Mouse (Mus musculus) limb, embryonic 11.5 days (tissue): ENCODE measurements around the gene Atp6v1g1. TPM values are rescaled to one million over a fixed set of nuclear protein-coding genes. Genes with fewer than 3 reads are reported as not detected.

ENCODE experiments used
- ATAC-seq: fragments of 200-750 bp; cut with Nextera tagmentation; 2 replicates; pipeline ENCODE4 v1.8.0; 2017; ENCODE audit warnings: low read depth; ENCODE audit not compliant: insufficient number of reproducible peaks, low FRiP score, low TSS enrichment
- DNase-seq: peaks from one replicate; pipeline ENCODE4 v3.0.0-alpha.2; 2015; ENCODE audit warnings: low spot score
- H3K27ac ChIP-seq: fragments of 300-500 bp; sonication (generic); replicated peaks from 2 replicates; pipeline ENCODE4 v1.5.1; 2014; ENCODE audit warnings: low read depth, mild to moderate bottlenecking, low read length
- H3K27me3 ChIP-seq: fragments of 300-500 bp; sonication (generic); 2 replicates; pipeline ENCODE4 v1.6.1; 2014; ENCODE audit warnings: mild to moderate bottlenecking, low read length, mixed read lengths; ENCODE audit not compliant: control insufficient read depth, insufficient read depth
- H3K36me3 ChIP-seq: fragments of 300-500 bp; sonication (generic); 2 replicates; pipeline ENCODE4 v1.6.1; 2014; ENCODE audit warnings: mild to moderate bottlenecking, low read length, moderate library complexity, mixed read lengths; ENCODE audit not compliant: control insufficient read depth, insufficient read depth
- H3K4me1 ChIP-seq: fragments of 300-500 bp; sonication (generic); 2 replicates; pipeline ENCODE4 v1.6.1; 2014; ENCODE audit warnings: low read length, mixed read lengths; ENCODE audit not compliant: control insufficient read depth, insufficient read depth
- H3K4me2 ChIP-seq: fragments of 300-500 bp; sonication (generic); 2 replicates; pipeline ENCODE4 v1.6.1; 2014; ENCODE audit warnings: low read depth, mild to moderate bottlenecking, moderate library complexity; ENCODE audit not compliant: severe bottlenecking
- H3K4me3 ChIP-seq: fragments of 300-500 bp; sonication (generic); 2 replicates; pipeline ENCODE4 v1.5.1; 2014; ENCODE audit warnings: low read depth, low read length
- H3K9ac ChIP-seq: fragments of 300-500 bp; sonication (generic); 2 replicates; pipeline ENCODE4 v1.6.1; 2014; ENCODE audit warnings: mild to moderate bottlenecking, low read length
- H3K9me3 ChIP-seq: fragments of 300-500 bp; sonication (generic); 2 replicates; pipeline ENCODE4 v1.6.1; 2016; ENCODE audit warnings: low read length; ENCODE audit not compliant: control insufficient read depth
- WGBS: fragments of 180-500 bp; shearing (Covaris S2); extraction: QIAGEN DNeasy Blood & Tissue Kit; methylation state at CpG from one replicate; pipeline ENCODE4 v1.1.7; 2014; 5-methylcytosine and 5-hydroxymethylcytosine counted together
- polyA plus RNA-seq: library from polyadenylated mRNA; unstranded; fragments of >200 nt; fragmentation: Nextera tagmentation; extraction: Ambion mirVana; gene quantifications from 2 replicates; pipeline ENCODE4 v1.2.1, GENCODE M21; 2014

The Atp6v1g1 gene
- polyA plus RNA-seq, 1 experiment from 2014 or later: 294 TPM

DNA sequence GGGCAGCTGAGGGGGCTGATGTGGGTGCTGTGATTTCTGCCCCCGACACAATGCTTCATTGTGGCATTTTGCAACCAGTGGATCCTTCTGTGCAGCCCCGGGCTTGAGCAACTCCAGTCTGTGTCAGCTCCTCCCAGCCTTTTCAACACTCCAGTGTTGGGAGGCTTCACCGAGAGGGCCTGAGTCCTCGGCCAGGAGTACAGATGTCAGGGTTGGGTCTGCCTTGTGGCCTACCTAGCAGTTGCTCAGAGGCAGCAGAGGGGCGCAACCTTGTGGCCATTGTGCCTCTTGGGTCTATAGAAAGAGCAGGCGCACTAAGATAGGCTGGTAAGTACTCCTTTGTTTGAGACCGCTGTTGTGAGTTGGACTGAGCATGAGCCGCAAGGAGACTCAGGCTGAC lies 15.5 kb downstream of the Atp6v1g1 start:
- H3K27ac ChIP-seq: no peak overlapping the region
- H3K36me3 ChIP-seq: no peaks in the 10 kb centered on the region; the same call in 1 of the 2 replicates
- no peak overlapping the region for H3K9ac ChIP-seq
- no peak for ATAC-seq
- H3K9me3 ChIP-seq: no peaks in the 10 kb centered on the region
- WGBS: 80% methylated on average over 8 of the region's 8 CpGs
- H3K4me3 ChIP-seq: no peak overlapping the region
- no peak overlapping the region; the same call in 1 of the 2 replicates for H3K4me2 ChIP-seq
- H3K27me3 ChIP-seq: no peaks in the 10 kb centered on the region
- peaks cover 20% of the 10 kb centered on the region for H3K4me1 ChIP-seq
- no peak for DNase-seq

DNA sequence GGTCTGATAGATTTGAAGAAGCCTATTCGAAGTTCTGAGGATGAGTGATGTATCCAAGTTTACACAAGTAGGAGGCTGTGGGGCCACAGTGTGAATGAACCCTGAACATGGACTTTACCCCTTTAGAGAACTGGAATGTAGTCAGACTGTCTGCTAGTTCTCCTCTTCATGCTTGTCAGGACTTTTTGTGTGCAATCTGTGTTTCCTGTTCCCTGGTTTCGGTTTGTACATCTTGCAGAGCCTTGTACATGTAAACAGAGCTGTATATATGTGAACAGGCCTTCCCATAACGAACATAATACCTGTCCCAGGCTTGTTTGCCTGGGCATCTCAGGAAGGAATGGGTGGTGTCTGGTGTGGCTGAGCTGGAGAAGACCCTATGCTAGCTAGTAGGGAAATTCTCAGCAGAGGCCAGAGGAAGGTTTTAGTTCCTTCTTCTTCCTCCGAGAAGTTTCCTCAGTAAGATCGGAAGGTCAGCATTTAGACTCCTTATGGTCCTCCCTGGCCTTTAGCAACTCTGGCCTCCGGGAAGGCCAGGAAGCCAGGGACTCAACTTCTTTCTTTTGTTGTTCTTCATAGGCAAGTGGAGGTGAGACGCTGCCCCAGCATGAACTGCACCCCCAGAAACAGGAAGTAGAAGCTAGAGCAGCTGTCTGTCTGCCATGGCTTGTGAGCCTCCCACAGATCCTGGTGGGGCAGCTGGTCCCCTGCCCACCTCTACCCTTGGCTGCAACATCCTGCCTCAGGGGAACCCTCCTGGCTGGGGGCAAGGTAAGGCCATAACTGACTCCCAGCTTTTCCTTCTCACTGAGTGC lies 17.5 kb downstream of the Atp6v1g1 start:
- no peaks in the 10 kb centered on the region for H3K27me3 ChIP-seq
- no peaks in the 10 kb centered on the region; the same call in 1 of the 2 replicates for H3K36me3 ChIP-seq
- no peak for ATAC-seq
- no peak overlapping the region for H3K4me3 ChIP-seq
- DNase-seq: no peak
- no peak overlapping the region for H3K9ac ChIP-seq
- H3K27ac ChIP-seq: no peak overlapping the region
- 81% methylated on average over 7 of the region's 7 CpGs for WGBS
- H3K9me3 ChIP-seq: no peaks in the 10 kb centered on the region
- peaks cover 20% of the 10 kb centered on the region for H3K4me1 ChIP-seq
- no peak overlapping the region for H3K4me2 ChIP-seq

DNA sequence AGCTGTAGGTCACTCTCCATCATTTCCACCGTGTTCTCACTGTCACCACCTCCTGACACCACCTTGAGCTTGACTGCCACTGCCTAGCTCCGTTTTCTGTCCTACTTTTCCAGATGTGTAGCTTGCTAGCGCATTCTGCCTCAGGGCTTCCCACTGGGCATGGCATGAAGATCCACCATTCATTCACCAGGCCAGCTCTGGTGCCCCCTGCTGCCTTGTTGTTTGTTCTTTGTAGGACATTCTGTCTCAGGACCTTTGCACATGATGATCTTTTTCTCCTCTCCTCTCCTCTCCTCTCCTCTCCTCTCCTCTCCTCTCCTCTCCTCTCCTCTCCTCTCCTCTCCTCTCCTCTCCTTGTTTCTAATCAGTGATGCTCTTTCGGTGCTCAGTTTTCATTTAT lies 18.2 kb downstream of the Atp6v1g1 start:
- Histone ChIP-seq H3K27ac (no peak overlapping the region), H3K27me3 (no peaks in the 10 kb centered on the region)
- ATAC-seq: no peak

DNA sequence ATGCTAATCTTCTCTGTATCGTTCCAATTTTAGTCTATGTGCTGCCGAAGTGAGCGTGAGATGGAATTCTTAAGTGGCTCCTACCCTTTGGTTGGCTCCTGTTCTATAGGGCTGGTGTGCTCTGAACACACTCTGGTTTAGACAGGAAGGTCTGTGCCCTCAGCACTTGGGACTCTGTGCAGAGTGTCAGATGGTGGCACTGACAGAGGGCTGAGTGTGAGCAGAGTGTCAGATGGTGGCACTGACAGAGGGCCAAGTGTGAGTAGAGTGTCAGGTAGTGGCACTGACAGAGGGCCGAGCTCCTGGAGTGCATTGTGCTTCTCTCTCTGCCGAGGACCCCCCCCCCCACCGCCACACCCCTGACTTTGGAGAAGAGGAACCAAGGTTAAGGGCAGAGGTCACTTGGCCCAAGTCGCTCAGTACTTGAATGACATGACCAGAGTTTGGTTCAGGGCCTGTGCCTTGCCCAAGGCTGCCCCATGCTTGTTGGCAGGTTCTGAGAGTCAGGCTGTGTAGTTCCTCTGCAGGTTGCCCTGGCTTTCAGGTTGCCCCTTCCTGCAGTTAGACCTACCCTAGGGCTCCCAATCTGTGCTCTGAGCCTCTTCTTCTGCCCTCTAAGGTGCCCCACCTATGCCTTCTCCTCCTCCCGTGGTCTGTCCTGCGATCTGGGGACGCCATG lies 23.3 kb downstream of the Atp6v1g1 start:
- Histone ChIP-seq H3K9me3 (no peaks in the 10 kb centered on the region), H3K27me3 (no peaks in the 10 kb centered on the region), H3K36me3 (no peaks in the 10 kb centered on the region; the same call in 1 of the 2 replicates), H3K27ac (no peak overlapping the region), H3K4me1 (peaks cover 2% of the 10 kb centered on the region; the same call in 1 of the 2 replicates), H3K9ac (no peak overlapping the region), H3K4me3 (no peak overlapping the region), H3K4me2 (no peak overlapping the region)
- no peak for DNase-seq
- 94% methylated on average over 10 of the region's 10 CpGs for WGBS
- 0 out of 2 replicates have a peak, but pooled peaks have one; percentile 8 for ATAC-seq

More for the DNA sequence above, 18.2 kb downstream of the Atp6v1g1 start:
- H3K9me3 ChIP-seq: no peaks in the 10 kb centered on the region
- H3K4me2 ChIP-seq: no peak overlapping the region
- H3K4me3 ChIP-seq: no peak overlapping the region
- no peaks in the 10 kb centered on the region; the same call in 1 of the 2 replicates for H3K36me3 ChIP-seq
- WGBS: 89% methylated on average over 4 of the region's 4 CpGs
- no peak for DNase-seq
- peaks cover 15% of the 10 kb centered on the region for H3K4me1 ChIP-seq
- H3K9ac ChIP-seq: no peak overlapping the region

DNA sequence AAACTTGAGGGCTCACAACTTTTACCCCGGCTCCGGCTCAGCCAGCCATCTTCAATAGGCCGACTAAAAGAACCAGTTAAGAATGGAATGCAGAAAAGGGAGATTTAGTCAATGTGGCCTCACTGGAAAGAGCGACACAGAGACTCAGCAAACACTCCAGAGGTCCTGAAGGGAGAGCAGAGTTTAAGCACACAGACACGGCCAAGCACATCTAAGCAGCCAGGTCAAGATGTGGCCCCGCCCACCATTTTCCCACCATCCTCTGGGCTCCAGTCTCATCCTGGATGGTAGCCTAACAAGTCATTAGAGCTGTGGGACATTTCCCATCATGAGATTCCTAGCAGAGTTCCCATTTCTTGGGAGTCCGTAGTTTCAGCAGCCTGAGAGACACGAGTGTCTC lies 24.8 kb downstream of the Atp6v1g1 start:
- WGBS: 84% methylated on average over 8 of the region's 8 CpGs
- no peak for DNase-seq

DNA sequence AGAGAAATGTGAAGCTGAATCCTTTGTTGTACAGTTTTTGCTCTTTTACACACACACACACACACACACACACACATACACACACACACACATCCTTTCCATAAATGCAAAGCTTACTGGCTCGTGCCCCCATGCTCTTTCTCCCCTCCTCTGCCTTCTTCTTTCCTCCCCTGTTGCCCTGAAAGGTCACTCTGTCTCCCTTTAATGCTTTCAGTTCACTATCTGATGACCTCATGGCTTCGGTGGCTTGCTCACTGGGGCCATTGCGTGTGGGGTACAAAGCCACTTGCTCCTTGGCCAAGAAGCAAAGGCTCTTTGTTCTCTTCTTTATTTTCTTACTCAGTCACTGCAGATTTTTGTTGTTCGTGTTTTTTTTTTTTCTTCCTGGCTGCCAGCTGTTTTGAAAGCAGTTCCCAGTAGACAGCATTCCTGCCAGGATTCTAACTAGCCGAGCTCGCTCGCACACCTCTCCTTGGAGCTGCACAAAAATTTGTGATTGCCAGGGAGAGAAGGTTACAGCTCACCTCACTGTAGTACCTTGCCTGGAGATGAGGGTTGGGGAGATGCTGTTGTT lies 25.7 kb downstream of the Atp6v1g1 start:
- Histone ChIP-seq H3K4me3 (no peak overlapping the region), H3K9me3 (no peaks in the 10 kb centered on the region), H3K27me3 (no peaks in the 10 kb centered on the region), H3K27ac (peak overlapping the region; percentile 9; the same call in 1 of the 2 replicates), H3K36me3 (no peaks in the 10 kb centered on the region; the same call in 1 of the 2 replicates), H3K4me2 (no peak overlapping the region), H3K4me1 (peaks cover 2% of the 10 kb centered on the region; the same call in 1 of the 2 replicates), H3K9ac (no peak overlapping the region)
- no peak for DNase-seq
- no peak for ATAC-seq
- WGBS: 44% methylated on average over 7 of the region's 7 CpGs

More for the DNA sequence above, 24.8 kb downstream of the Atp6v1g1 start:
- ATAC-seq: no peak
- Histone ChIP-seq H3K9ac (no peak overlapping the region), H3K27me3 (no peaks in the 10 kb centered on the region), H3K36me3 (no peaks in the 10 kb centered on the region; the same call in 1 of the 2 replicates), H3K4me2 (no peak overlapping the region), H3K4me1 (peaks cover 2% of the 10 kb centered on the region; the same call in 1 of the 2 replicates), H3K4me3 (no peak overlapping the region), H3K9me3 (no peaks in the 10 kb centered on the region), H3K27ac (no peak overlapping the region)

DNA sequence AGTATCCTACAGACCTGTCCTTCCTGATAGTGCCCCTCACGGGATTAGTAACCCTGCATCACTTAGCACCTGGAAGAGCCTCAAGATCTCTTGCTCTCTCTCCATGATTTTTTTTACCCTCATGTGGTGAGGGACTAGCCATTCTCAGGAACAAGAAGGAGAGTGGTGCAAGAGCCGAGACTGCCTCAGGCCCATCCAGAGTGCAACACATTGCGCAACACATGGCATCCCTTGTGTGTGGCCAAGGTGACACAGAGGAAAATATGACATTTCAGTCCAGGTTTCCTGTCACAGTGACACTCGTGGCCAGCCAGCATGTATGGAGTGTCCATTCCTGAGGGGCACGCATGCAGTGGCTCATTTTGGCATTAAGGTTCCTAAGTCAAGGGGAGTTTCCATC lies 28.0 kb downstream of the Atp6v1g1 start:
- Histone ChIP-seq H3K36me3 (peaks cover 1% of the 10 kb centered on the region; the same call in 1 of the 2 replicates), H3K9ac (no peak overlapping the region), H3K27me3 (no peaks in the 10 kb centered on the region), H3K4me3 (no peak overlapping the region), H3K4me1 (peaks cover 2% of the 10 kb centered on the region; the same call in 1 of the 2 replicates), H3K27ac (no peak overlapping the region), H3K9me3 (peaks cover 3% of the 10 kb centered on the region; the same call in 1 of the 2 replicates), H3K4me2 (no peak overlapping the region)
- 92% methylated on average over 5 of the region's 5 CpGs for WGBS
- ATAC-seq: no peak
- DNase-seq: no peak

DNA sequence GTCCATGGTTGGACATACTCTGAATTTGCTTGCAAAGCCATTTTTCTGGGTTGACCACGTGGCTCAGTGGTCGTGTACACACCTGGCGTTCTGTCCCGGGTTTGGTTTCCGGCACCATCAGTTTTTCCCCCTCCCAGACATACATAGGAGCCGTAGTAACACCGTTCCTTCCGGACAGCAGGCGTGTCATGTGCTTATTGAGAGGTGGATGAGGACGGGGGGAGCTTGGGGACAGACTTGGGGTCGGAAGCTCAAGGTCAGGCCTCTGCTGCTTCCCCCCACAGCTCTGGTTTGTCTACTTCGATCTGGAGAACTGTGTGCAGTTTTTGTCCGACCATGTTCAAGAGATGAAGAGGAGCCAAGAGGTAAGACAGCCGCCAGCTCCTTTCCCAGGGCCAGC lies 35.1 kb downstream of the Atp6v1g1 start:
- no peak for ATAC-seq
- Histone ChIP-seq H3K27me3 (no peaks in the 10 kb centered on the region), H3K9ac (no peak overlapping the region), H3K4me3 (no peak overlapping the region), H3K36me3 (peaks cover 4% of the 10 kb centered on the region; the same call in 1 of the 2 replicates), H3K9me3 (peaks cover 4% of the 10 kb centered on the region; the same call in 1 of the 2 replicates), H3K4me2 (no peak overlapping the region), H3K27ac (peak overlapping the region; percentile 52; the same call in 1 of the 2 replicates), H3K4me1 (peaks cover 20% of the 10 kb centered on the region)
- no peak for DNase-seq
- WGBS: 93% methylated on average over 14 of the region's 14 CpGs
